Mouse (Mus musculus) left cerebral cortex, adult 2 months (tissue): ENCODE measurements around the gene Cacna2d4. TPM values are rescaled to one million over a fixed set of nuclear protein-coding genes. Genes with fewer than 3 reads are reported as not detected.

Source experiments
- DNase-seq, 2 experiments: peaks; one replicate each; pipeline ENCODE4 v3.0.0; 2021 to 2022; ENCODE audit warnings: low spot score in 2 of 2, mixed read lengths in 1 of 2; ENCODE audit errors: extremely low spot score in 1 of 2
- H3K27ac ChIP-seq: fragments of 200-600 bp; 2 replicates; pipeline ENCODE4 v1.8.1; 2022
- H3K4me3 ChIP-seq: fragments of 200-600 bp; 2 replicates; pipeline ENCODE4 v1.8.1; 2022
- CTCF ChIP-seq: fragments of 200-600 bp; IDR thresholded peaks from 2 replicates; pipeline ENCODE4 v1.8.1; 2022; ENCODE audit warnings: antibody characterized with exemption, mild to moderate bottlenecking, moderate library complexity
- intact Hi-C: fragments of 180-260 bp; cut with DNase I; formaldehyde crosslinking; loops from one replicate; pipeline ENCODE4 v1.15.1; 2025
- total RNA-seq, 2 experiments: library from RNA; stranded (reverse); gene quantifications; 2 replicates each; pipeline ENCODE4 v1.2.3; 2021

The Cacna2d4 gene
- total RNA-seq, 2 experiments from 2014 or later: 1.7 to 1.9 TPM

DNA sequence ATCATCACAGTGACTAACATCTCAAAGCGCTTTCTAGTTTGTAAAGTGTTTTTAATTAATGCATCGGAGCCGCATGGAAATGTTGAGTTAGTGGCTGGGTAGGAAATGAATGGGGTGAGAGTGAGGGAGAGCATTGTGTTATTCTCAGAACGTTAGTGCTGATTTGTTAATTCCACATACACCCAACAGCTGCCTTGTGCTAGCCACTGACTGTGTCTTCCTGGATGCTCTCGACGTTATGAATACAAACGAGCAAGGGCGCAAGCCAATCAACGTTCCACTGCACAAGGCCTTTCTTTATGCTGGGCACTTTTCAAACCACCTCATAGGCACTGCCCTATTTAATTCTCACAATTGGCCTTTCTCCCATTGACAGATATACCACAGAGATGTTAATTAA is 82.4 kb downstream of the Cacna2d4 start:
- intact Hi-C loops: no loop called here
- TF ChIP-seq CTCF: no peak
- H3K4me3 ChIP-seq: no peak overlapping the region
- no peak for DNase-seq
- no peak overlapping the region for H3K27ac ChIP-seq

DNA sequence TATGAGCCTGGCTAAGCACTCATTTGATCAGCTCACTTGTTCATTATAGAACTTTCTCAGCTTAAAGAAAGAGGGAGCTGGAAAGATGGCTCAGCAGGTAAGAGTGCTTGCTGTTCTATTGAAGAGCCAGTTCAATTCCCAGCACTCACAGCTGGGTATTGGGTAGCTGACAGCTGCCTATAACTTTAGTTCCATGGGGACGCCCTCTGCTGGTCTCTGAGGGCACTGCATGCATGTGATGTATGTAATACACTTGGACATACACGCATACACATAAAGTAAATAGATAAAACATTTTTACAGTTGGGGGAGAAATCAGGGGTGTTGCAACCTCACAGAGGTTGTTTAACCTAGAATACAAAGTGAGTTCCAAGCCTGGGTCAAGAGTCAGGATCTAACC is 83.0 kb downstream of the Cacna2d4 start:
- intact Hi-C loops: no loop called here

DNA sequence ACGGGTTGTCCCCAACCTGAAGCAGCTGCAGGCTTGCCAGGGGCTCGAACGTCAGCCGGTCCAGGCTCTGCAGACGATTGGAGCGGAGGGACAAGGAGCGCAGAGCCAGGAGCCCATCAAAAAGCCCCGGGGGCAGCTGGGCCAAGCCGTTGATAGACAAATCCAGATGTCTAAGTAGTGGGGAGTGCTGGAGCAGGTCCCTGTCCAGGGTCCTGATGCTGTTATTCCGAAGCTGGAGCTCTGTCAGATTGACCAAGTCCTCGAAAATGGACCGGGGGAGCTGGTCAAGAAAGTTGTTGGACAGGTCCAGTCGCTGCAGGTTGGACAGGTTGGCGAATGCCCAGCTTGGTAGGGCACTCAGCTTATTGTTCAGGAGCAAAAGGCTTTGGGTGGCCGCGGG is 84.2 kb downstream of the Cacna2d4 start:
- intact Hi-C loops: no loop called here
- TF ChIP-seq CTCF: no peak
- no peak for DNase-seq

More for the DNA sequence above, 83.0 kb downstream of the Cacna2d4 start:
- DNase-seq: no peak
- TF ChIP-seq CTCF: peak; percentile 51
- no peak overlapping the region for H3K4me3 ChIP-seq
- H3K27ac ChIP-seq: no peak overlapping the region

DNA sequence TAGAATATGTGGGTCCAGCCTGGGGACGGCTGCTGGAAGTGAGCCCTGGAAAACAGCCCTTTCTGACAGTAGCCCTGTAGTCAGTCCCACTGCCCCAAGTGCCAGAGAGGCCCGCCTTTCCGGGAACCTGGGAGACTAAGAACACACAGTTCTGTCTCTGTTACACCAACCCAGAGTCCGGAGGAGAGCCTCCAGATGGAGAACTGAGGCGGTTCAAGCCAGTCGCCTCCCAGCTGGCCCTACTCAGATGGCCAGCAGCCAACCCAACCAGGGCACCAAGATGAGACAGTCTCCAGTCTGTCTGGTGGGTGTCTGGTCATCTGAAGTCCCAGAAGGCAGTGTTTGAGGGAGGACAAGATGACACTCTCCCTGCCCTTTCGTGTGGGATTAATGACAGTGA is 85.4 kb downstream of the Cacna2d4 start:
- no peak for TF ChIP-seq CTCF
- Histone ChIP-seq H3K4me3 (no peak overlapping the region), H3K27ac (no peak overlapping the region)
- no peak for DNase-seq
- intact Hi-C loops: no loop called here

More for the DNA sequence above, 84.2 kb downstream of the Cacna2d4 start:
- Histone ChIP-seq H3K27ac (no peak overlapping the region), H3K4me3 (no peak overlapping the region)

DNA sequence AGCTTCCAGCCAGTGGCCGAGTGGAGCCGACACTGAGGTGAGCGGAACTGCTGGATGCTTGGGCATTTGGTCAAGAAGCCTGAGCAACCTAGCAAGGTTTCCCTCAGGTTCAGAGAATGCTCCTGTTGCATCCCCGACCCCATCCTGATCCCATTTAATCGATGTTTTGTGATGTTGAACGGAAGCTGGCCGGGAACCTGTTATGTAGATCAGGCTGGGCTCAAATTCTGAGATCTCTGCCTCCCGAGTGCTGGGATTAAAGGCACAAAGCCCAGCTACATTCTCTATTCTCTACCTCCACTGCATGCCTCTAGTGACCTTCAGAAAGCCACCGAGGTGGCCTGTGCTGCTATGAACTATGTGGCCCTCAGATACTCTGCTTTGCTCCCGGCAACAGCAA is 88.5 kb downstream of the Cacna2d4 start:
- intact Hi-C loops: no loop called here
- no peak for TF ChIP-seq CTCF
- no peak for DNase-seq
- H3K27ac ChIP-seq: no peak overlapping the region
- H3K4me3 ChIP-seq: no peak overlapping the region

DNA sequence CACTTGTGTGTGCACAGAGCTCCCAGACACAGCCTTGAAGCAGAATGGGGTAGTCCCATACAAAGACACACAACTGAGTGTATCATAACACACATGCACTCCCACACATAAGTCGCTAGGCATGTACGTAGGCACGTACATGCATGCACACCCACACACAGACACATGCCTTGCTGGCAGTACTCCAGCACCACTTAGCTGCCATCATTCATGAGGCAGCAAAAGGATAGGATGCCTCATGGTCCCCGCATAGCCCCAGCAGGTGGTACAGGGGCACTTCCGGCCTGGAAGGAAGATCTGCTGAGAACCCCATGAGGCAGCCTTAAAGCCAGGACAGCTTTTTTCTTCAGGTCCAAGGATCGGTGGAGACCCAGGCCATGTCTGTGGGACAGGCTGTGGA is 89.7 kb downstream of the Cacna2d4 start:
- no peak for DNase-seq
- Histone ChIP-seq H3K27ac (no peak overlapping the region), H3K4me3 (no peak overlapping the region)
- intact Hi-C loops: no loop called here
- TF ChIP-seq CTCF: no peak

DNA sequence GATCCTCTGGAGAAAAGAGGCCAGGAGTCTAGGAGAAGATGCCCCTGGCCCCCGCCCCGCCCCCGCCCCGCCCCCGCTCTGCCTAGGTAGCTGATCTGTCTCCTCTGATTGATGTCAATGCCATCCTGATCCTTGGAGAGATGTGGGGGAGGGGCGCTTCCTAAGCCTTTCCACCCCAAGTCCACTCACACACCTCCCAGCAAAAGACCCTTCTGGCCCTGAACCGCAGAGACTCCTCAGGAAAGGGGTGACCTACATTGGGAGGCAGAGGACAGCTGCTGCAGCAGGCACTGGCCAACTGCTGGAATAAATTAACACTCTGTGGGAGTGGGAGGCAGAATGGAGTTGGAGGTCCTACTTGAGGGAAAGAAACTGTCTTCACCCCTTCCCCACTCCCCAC is 90.2 kb downstream of the Cacna2d4 start:
- H3K4me3 ChIP-seq: no peak overlapping the region
- no peak for TF ChIP-seq CTCF
- H3K27ac ChIP-seq: no peak overlapping the region
- no peak for DNase-seq
- intact Hi-C loops: no loop called here

DNA sequence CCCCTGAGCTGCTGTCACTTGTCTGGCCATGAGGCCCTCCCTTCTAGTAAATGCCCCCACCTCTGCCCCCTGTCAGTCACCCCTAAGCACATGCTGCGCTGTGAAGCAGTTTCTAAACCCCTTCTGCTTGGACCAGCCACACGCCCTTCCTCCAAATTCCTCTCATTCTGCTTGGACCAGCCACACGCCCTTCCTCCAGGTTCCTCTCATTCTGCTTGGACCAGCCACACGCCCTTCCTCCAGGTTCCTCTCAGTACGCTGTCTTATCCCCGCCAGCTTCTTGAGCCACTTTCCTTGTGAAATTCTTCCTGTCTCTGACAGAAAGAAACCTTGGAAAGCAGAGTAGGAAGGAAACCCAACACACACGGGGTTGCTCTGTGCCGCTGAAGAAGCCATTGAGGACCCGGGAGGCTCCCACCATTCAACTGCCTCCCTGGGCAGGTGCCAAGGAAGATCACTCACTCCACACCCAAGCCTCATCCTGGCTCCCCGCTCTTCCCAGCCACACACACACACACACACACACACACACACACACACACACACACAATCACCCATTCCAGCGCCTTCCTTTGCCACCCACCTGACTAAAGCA is 92.3 kb downstream of the Cacna2d4 start:
- peak overlapping the region; percentile 77 for H3K27ac ChIP-seq
- intact Hi-C loops: loop anchor here (1.0 kb wide), 1 partner anchor 18 kb away; no protein-coding TSS in a partner anchor
- peak in 1 of 2 experiments; percentile 49 for DNase-seq

DNA sequence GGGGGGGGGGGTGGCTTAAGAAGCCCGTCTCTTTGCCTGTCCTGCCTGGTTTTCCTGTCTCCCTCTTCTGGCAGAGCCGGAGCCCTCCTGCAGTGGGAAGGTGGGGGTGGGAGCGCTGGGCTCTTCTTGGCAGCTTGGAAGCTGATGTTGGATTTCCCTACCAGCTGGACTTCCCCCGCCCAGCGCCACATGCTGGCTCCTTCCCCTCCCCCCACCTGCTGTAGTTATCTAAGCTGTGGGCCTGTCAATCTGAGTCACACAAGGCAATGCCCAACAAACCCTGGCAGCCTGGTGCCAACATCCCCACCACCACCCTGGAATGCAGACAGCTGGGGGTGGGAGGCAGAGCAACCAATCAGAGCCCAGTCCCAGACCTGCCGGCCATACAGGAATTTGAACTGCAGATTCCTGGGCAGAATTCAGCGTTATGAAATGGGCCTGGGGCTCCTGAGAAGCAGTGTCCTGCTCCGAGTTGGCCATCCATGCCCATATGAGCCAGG is 92.9 kb downstream of the Cacna2d4 start:
- H3K27ac ChIP-seq: peak overlapping the region; percentile 96
- TF ChIP-seq CTCF: peak; percentile 22
- intact Hi-C loops: loop anchor here (1.0 kb wide), 1 partner anchor 19 kb away; no protein-coding TSS in a partner anchor
- peak; percentile 87 to 89 for DNase-seq
- peak overlapping the region; percentile 77 for H3K4me3 ChIP-seq

More for the DNA sequence above, 92.3 kb downstream of the Cacna2d4 start:
- no peak for TF ChIP-seq CTCF
- peak overlapping the region; percentile 77 for H3K4me3 ChIP-seq

DNA sequence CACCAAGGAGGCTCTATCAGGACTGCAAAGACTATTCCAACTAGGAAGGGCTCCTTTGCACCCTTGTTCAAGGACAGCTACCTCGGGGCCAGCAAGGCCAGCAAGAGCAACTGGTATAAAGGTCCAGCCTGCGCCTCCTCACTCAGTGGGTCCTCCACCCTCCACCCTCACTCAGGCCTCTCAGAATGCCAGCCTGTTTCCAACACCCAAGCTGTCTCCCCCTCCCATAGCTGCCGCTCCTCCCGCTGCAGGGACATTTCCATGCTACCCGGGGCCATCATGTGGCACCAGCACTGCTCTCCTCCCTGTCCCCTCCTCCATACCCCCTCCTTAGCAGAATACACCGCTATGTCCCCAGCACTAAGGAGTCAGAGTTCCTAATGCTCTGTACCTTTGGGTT is 93.6 kb downstream of the Cacna2d4 start:
- H3K27ac ChIP-seq: peak overlapping the region; percentile 96
- no peak for TF ChIP-seq CTCF
- H3K4me3 ChIP-seq: peak overlapping the region; percentile 77
- DNase-seq: peak in 1 of 2 experiments; percentile 50
- intact Hi-C loops: loop anchor here (1.0 to 5.0 kb wide), 2 partner anchors 20 to 223 kb away; no protein-coding TSS in a partner anchor

DNA sequence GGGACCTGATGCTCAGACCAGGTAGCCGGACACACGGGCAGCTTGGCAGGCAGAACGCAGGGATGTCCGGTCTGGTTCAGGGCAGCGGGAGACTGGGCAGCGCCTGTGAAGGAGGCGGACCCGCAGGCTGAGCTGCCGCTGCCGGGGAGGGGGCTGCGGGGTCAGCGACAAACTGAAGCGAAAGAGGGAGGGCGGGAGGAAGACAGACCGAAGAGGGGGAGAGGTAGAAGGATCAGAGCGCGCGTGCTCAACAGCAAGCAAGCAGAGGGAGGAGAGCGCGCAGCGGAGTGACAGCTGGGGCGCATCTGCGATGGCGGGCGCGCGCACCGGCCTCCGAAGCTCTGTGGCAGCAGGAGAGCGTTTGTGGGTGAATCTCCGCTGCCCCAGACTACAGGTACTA is 94.2 kb downstream of the Cacna2d4 start, which contains the start of gene Lrtm2:
Gene Lrtm2 (minus strand): TSS at position 261 of the 400 bp plus-strand sequence.
- intact Hi-C loops: loop anchor here (5.0 kb wide), 1 partner anchor 223 kb away; no protein-coding TSS in a partner anchor

DNA sequence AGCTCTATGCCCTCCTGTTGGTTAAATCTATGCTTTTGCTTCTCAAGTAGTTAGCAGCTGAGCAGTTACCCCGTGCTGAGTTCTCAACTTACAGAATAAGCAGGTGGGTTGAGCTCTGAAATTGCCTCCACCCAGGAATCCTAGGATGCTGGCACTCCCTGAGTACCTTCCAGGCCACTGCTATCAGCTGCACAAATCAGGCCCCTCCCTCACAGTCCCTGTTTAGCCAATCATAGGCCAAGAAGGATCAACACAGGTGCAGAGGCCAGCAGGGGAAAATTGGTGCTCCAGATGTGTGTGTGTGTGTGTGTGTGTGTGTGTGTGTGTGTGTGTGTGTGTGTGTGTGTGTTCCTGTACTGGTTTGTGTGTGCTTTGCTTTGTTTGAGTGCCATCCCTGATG is 95.8 kb downstream of the Cacna2d4 start:
- no peak for TF ChIP-seq CTCF
- intact Hi-C loops: loop anchor here (5.0 kb wide), 1 partner anchor 225 kb away; no protein-coding TSS in a partner anchor
- no peak overlapping the region for H3K4me3 ChIP-seq
- no peak overlapping the region for H3K27ac ChIP-seq
- DNase-seq: no peak

More for the DNA sequence above, 94.2 kb downstream of the Cacna2d4 start, which contains the start of gene Lrtm2:
- no peak for TF ChIP-seq CTCF
- peak; percentile 76 to 77 for DNase-seq
- Histone ChIP-seq H3K4me3 (peak within 1 kb of the TSS; percentile 77), H3K27ac (peak within 1 kb of the TSS; percentile 96)
